Mouse (Mus musculus) forebrain, postnatal 0 days (tissue): Measurements from ENCODE around the gene Ptch2. TPM values are rescaled to one million over a fixed set of nuclear protein-coding genes. Genes with fewer than 3 reads are reported as not detected.

Experiments
- ATAC-seq: fragments of 200-750 bp; cut with Nextera tagmentation; 2 replicates; pipeline ENCODE4 v1.8.0; 2017; ENCODE audit warnings: mild to moderate bottlenecking, moderate library complexity
- DNase-seq: peaks from one replicate; pipeline ENCODE4 v3.0.0-alpha.2; 2015
- H3K27ac ChIP-seq: fragments of 300-500 bp; sonication (generic); 2 replicates; pipeline ENCODE4 v1.5.1; 2014; ENCODE audit warnings: low read depth, mild to moderate bottlenecking, antibody characterized with exemption, low read length, moderate library complexity, mixed read lengths
- H3K27me3 ChIP-seq: fragments of 300-500 bp; sonication (generic); 2 replicates; pipeline ENCODE4 v1.6.1; 2014; ENCODE audit warnings: mild to moderate bottlenecking, low read length, mixed read lengths; ENCODE audit not compliant: insufficient read depth
- H3K36me3 ChIP-seq: fragments of 300-500 bp; sonication (generic); 2 replicates; pipeline ENCODE4 v1.6.1; 2014; ENCODE audit warnings: mild to moderate bottlenecking, moderate library complexity; ENCODE audit not compliant: insufficient read depth
- H3K4me1 ChIP-seq: fragments of 300-500 bp; sonication (generic); 2 replicates; pipeline ENCODE4 v1.6.1; 2014; ENCODE audit warnings: antibody characterized with exemption; ENCODE audit not compliant: insufficient read depth
- H3K4me2 ChIP-seq: fragments of 300-500 bp; sonication (generic); 2 replicates; pipeline ENCODE4 v1.6.1; 2014; ENCODE audit warnings: low read depth, mild to moderate bottlenecking, moderate library complexity
- H3K4me3 ChIP-seq: fragments of 300-500 bp; sonication (generic); 2 replicates; pipeline ENCODE4 v1.5.1; 2014; ENCODE audit warnings: low read depth, low read length, mixed read lengths
- H3K9ac ChIP-seq: fragments of 300-500 bp; sonication (generic); 2 replicates; pipeline ENCODE4 v1.6.1; 2014; ENCODE audit warnings: mild to moderate bottlenecking
- H3K9me3 ChIP-seq: fragments of 300-500 bp; sonication (generic); 2 replicates; pipeline ENCODE4 v1.6.1; 2016; ENCODE audit warnings: low read length
- CTCF ChIP-seq: sonication (generic); IDR thresholded peaks from 2 replicates; pipeline ENCODE4 v1.5.1; 2016; ENCODE audit warnings: antibody characterized with exemption, control low read depth, low read depth
- WGBS: fragments of 180-500 bp; shearing (Covaris S2); extraction: QIAGEN DNeasy Blood & Tissue Kit; methylation state at CpG from one replicate; pipeline ENCODE4 v1.1.7; 2014; 5-methylcytosine and 5-hydroxymethylcytosine counted together
- polyA plus RNA-seq: library from polyadenylated mRNA; unstranded; fragments of >200 nt; fragmentation: Nextera tagmentation; extraction: Ambion mirVana; gene quantifications from 2 replicates; pipeline ENCODE4 v1.2.1, GENCODE M21; 2015
- total RNA-seq: library from RNA; depleted of rRNA; stranded (reverse); fragments of >200 nt; gene quantifications from 2 replicates; pipeline ENCODE4 v1.2.3, GENCODE M21; 2014

Ptch2 gene
- total and polyA plus RNA-seq, 2 experiments from 2014 or later: 1.9 to 8.6 TPM

- Histone ChIP-seq H3K9ac (no peak overlapping the region), H3K4me2 (no peak overlapping the region), H3K4me3 (no peak overlapping the region), H3K4me1 (no peaks in the 10 kb centered on the region), H3K36me3 (peaks cover 7% of the 10 kb centered on the region; the same call in 1 of the 2 replicates), H3K27ac (no peak overlapping the region), H3K9me3 (no peaks in the 10 kb centered on the region), H3K27me3 (no peaks in the 10 kb centered on the region)
- WGBS: 93% methylated on average over 4 of the region's 4 CpGs
- DNase-seq (no peak), ATAC-seq (no peak)
- no peak for TF ChIP-seq CTCF
Observed at GRCm38 (mm10) chr4:117058512-117058911, 37.4 kb upstream of the Ptch2 start.

- DNase-seq: no peak
- Histone ChIP-seq H3K4me2 (no peak overlapping the region), H3K9me3 (no peaks in the 10 kb centered on the region), H3K27me3 (no peaks in the 10 kb centered on the region), H3K27ac (no peak overlapping the region), H3K36me3 (peaks cover 25% of the 10 kb centered on the region), H3K4me3 (no peak overlapping the region), H3K4me1 (no peaks in the 10 kb centered on the region), H3K9ac (no peak overlapping the region)
- ATAC-seq: no peak
- 23% methylated on average over 4 of the region's 4 CpGs for WGBS
- no peak for TF ChIP-seq CTCF
Observed at GRCm38 (mm10) chr4:117062700-117063390, 33.0 kb upstream of the Ptch2 start.

GRCm38 (mm10) chr4:117068035-117068434, 27.8 kb upstream of the Ptch2 start:
- H3K36me3 ChIP-seq: peaks cover 63% of the 10 kb centered on the region
- no peaks in the 10 kb centered on the region for H3K9me3 ChIP-seq
- 93% methylated on average over 7 of the region's 7 CpGs for WGBS
- no peak overlapping the region for H3K27ac ChIP-seq
- no peak overlapping the region for H3K4me3 ChIP-seq
- no peak overlapping the region for H3K4me2 ChIP-seq
- ATAC-seq (no peak), DNase-seq (no peak)
- H3K9ac ChIP-seq: no peak overlapping the region
- H3K4me1 ChIP-seq: no peaks in the 10 kb centered on the region
- TF ChIP-seq CTCF: no peak
- no peaks in the 10 kb centered on the region for H3K27me3 ChIP-seq

- no peak overlapping the region for H3K4me3 ChIP-seq
- 100% methylated on average over 1 of the region's 1 CpGs for WGBS
- no peak overlapping the region for H3K4me2 ChIP-seq
- no peak for TF ChIP-seq CTCF
- no peaks in the 10 kb centered on the region for H3K27me3 ChIP-seq
- H3K9ac ChIP-seq: no peak overlapping the region
- no peak for DNase-seq
- no peak for ATAC-seq
- H3K9me3 ChIP-seq: no peaks in the 10 kb centered on the region
- peaks cover 72% of the 10 kb centered on the region for H3K36me3 ChIP-seq
- no peak overlapping the region for H3K27ac ChIP-seq
- H3K4me1 ChIP-seq: no peaks in the 10 kb centered on the region
Observed at GRCm38 (mm10) chr4:117069647-117070046, 26.2 kb upstream of the Ptch2 start.

- H3K36me3 ChIP-seq: peaks cover 71% of the 10 kb centered on the region
- no peak overlapping the region for H3K27ac ChIP-seq
- H3K4me2 ChIP-seq: no peak overlapping the region
- WGBS: 93% methylated on average over 4 of the region's 4 CpGs
- H3K9ac ChIP-seq: no peak overlapping the region
- no peak overlapping the region for H3K4me3 ChIP-seq
- no peaks in the 10 kb centered on the region for H3K9me3 ChIP-seq
- H3K4me1 ChIP-seq: no peaks in the 10 kb centered on the region
- ATAC-seq (no peak), DNase-seq (no peak)
- no peak for TF ChIP-seq CTCF
- no peaks in the 10 kb centered on the region for H3K27me3 ChIP-seq
Observed at GRCm38 (mm10) chr4:117070624-117071023, 25.3 kb upstream of the Ptch2 start.

- Histone ChIP-seq H3K4me1 (no peaks in the 10 kb centered on the region), H3K36me3 (peaks cover 70% of the 10 kb centered on the region), H3K27ac (no peak overlapping the region), H3K4me3 (no peak overlapping the region), H3K27me3 (no peaks in the 10 kb centered on the region), H3K4me2 (no peak overlapping the region), H3K9me3 (no peaks in the 10 kb centered on the region), H3K9ac (no peak overlapping the region)
- ATAC-seq: no peak
- 96% methylated on average over 5 of the region's 5 CpGs for WGBS
- no peak for DNase-seq
- TF ChIP-seq CTCF: no peak
Observed at GRCm38 (mm10) chr4:117071183-117071582, 24.7 kb upstream of the Ptch2 start.

GRCm38 (mm10) chr4:117087948-117088640, 7.8 kb upstream of the Ptch2 start:
- no peak for TF ChIP-seq CTCF
- Histone ChIP-seq H3K27me3 (no peaks in the 10 kb centered on the region), H3K4me3 (no peak overlapping the region), H3K27ac (no peak overlapping the region), H3K4me2 (no peak overlapping the region), H3K9me3 (no peaks in the 10 kb centered on the region), H3K36me3 (peaks cover 23% of the 10 kb centered on the region), H3K9ac (no peak overlapping the region), H3K4me1 (no peaks in the 10 kb centered on the region)
- no peak for DNase-seq
- WGBS: 85% methylated on average over 7 of the region's 7 CpGs
- ATAC-seq: no peak
